ENCODE assay signal across 15 mouse cellular contexts in the genomic region with DNA sequence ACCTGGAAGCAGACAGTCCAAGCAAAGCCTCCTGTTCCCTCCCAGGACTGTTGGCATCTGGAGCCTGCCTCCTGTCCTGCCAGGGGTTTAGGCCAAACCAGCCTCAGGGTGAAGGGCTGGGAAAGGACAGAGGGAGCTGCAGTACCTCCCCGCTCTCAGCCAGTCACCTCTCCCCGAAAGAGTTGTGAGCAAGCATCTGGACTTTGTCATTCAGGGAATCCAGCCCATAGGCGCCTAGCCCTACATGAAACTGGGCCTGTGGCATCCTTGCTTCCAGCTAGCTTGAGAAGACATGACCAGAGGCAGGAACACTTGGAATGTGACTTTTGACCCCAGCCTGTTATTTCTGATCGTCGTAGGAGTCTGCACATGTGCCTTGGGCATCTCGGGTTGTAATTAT.
A peak's percentile ranks its signal among the peaks of the same experiment; 100 is the strongest.
DNase-seq lines count a peak whose midpoint lies in the region; ATAC-seq and TF ChIP-seq lines count a peak whose summit lies in the region.
"Had no signal": no experiment of that assay in that cellular context is flagged by ENCODE, and none has a peak within 500 bp of the region (broad histone marks: within the 10 kb centered on the region; RNA-seq: fewer than 3 reads in every experiment).

No protein-coding gene starts in this region.

- 38% methylated on average over 6 of the region's 6 CpGs for WGBS in liver, adult 2 months
- 56% methylated on average over 6 of the region's 6 CpGs for WGBS in liver, embryonic 11.5 days
- WGBS in embryonic facial prominence, embryonic 10.5 days: 34% methylated on average over 6 of the region's 6 CpGs
- 40% methylated on average over 6 of the region's 6 CpGs for WGBS in kidney, embryonic 15.5 days
- 42% methylated on average over 6 of the region's 6 CpGs for WGBS in stomach, embryonic 15.5 days

- no peak overlapping the region for H3K9ac ChIP-seq in liver, adult 2 months (ENCODE audit: low read depth, low read length)
- H3K9ac ChIP-seq in liver, embryonic 11.5 days (ENCODE audit: low read depth, low read length): no peak overlapping the region
- H3K9ac ChIP-seq in kidney, embryonic 15.5 days: no peak overlapping the region
- H3K9ac ChIP-seq in stomach, embryonic 15.5 days: no peak overlapping the region
- H3K9ac ChIP-seq: forebrain, postnatal 0 days; hindbrain, embryonic 14.5 days; lung, embryonic 15.5 days had no signal

- no peaks in the 10 kb centered on the region for H3K79me2 ChIP-seq in liver, adult 2 months (ENCODE audit: control insufficient read depth, insufficient read depth, low read length)

- no peaks in the 10 kb centered on the region for H3K9me3 ChIP-seq in liver, embryonic 11.5 days (ENCODE audit: control insufficient read depth, low read length)
- no peaks in the 10 kb centered on the region for H3K9me3 ChIP-seq in embryonic facial prominence, embryonic 10.5 days
- H3K9me3 ChIP-seq in kidney, embryonic 15.5 days (replicated peaks): no peaks in the 10 kb centered on the region
- no peaks in the 10 kb centered on the region for H3K9me3 ChIP-seq in stomach, embryonic 15.5 days
- H3K9me3 ChIP-seq: lung, embryonic 15.5 days had no signal

- no peak overlapping the region for H3K4me2 ChIP-seq in liver, embryonic 11.5 days
- no peak overlapping the region for H3K4me2 ChIP-seq in kidney, embryonic 15.5 days
- H3K4me2 ChIP-seq in stomach, embryonic 15.5 days: no peak overlapping the region
- H3K4me2 ChIP-seq: hindbrain, embryonic 14.5 days; lung, embryonic 15.5 days had no signal

- TF ChIP-seq POLR2A in liver, adult 2 months (IDR thresholded peaks at IDR 0.05; ENCODE audit: extremely low read depth, insufficient read depth, low read length): no peak

- H3K4me1 ChIP-seq in liver, adult 2 months (ENCODE audit: control insufficient read depth, insufficient read depth, low read length): peaks cover 9% of the 10 kb centered on the region; the same call in 1 of the 2 replicates
- no peaks in the 10 kb centered on the region for H3K4me1 ChIP-seq in liver, embryonic 11.5 days (replicated peaks; ENCODE audit: control insufficient read depth, insufficient read depth, low read length)
- peaks cover 40% of the 10 kb centered on the region for H3K4me1 ChIP-seq in embryonic facial prominence, embryonic 10.5 days
- H3K4me1 ChIP-seq in kidney, embryonic 15.5 days: peaks cover 12% of the 10 kb centered on the region
- H3K4me1 ChIP-seq in stomach, embryonic 15.5 days: peaks cover 8% of the 10 kb centered on the region
- H3K4me1 ChIP-seq: lung, embryonic 15.5 days had no signal

- peak overlapping the region; percentile 76 for H3K27ac ChIP-seq in liver, adult 2 months (replicated peaks; ENCODE audit: insufficient read depth, low read depth, low read length)
- H3K27ac ChIP-seq in liver, embryonic 11.5 days (ENCODE audit: low read depth, low read length): no peak overlapping the region
- H3K27ac ChIP-seq in embryonic facial prominence, embryonic 10.5 days (replicated peaks): peak overlapping the region; percentile 77
- peak overlapping the region; percentile 72 for H3K27ac ChIP-seq in kidney, embryonic 15.5 days
- H3K27ac ChIP-seq in stomach, embryonic 15.5 days: peak overlapping the region; percentile 57
- H3K27ac ChIP-seq: hindbrain, embryonic 14.5 days; lung, embryonic 15.5 days had no signal

- no peak for TF ChIP-seq CTCF in liver, adult 2 months (IDR thresholded peaks at IDR 0.05; ENCODE audit: low read depth, low read length)

- H3K27me3 ChIP-seq in liver, adult 2 months (ENCODE audit: control insufficient read depth, insufficient read depth, low read length): no peaks in the 10 kb centered on the region
- H3K27me3 ChIP-seq in liver, embryonic 11.5 days (replicated peaks; ENCODE audit: control insufficient read depth, insufficient read depth, low read length): no peaks in the 10 kb centered on the region
- no peaks in the 10 kb centered on the region for H3K27me3 ChIP-seq in embryonic facial prominence, embryonic 10.5 days (replicated peaks; ENCODE audit: low read depth, poor library complexity, severe bottlenecking)
- H3K27me3 ChIP-seq in kidney, embryonic 15.5 days: no peaks in the 10 kb centered on the region
- no peaks in the 10 kb centered on the region for H3K27me3 ChIP-seq in stomach, embryonic 15.5 days (replicated peaks)
- H3K27me3 ChIP-seq: lung, embryonic 15.5 days had no signal

- peak; percentile 94 for DNase-seq in liver, adult 2 months (ENCODE audit: extremely low read depth, low read depth, low spot score)
- DNase-seq in liver, embryonic 11.5 days (ENCODE audit: low spot score): no peak
- DNase-seq in embryonic facial prominence, embryonic 10.5 days (ENCODE audit: low spot score): peak; percentile 68
- DNase-seq in frontal cortex, postnatal 36 days (ENCODE audit: low spot score in 2 of 2): no peak
- DNase-seq: adrenal gland, postnatal 14 days; cerebellum, adult 9-10 months; forebrain, postnatal 0 days; retina, postnatal 1 day; thymus, postnatal 36 days had no signal

- no peak overlapping the region for H3K4me3 ChIP-seq in liver, adult 2 months (ENCODE audit: insufficient read depth, low read depth, low read length)
- H3K4me3 ChIP-seq in liver, embryonic 11.5 days (ENCODE audit: low read depth, low read length): no peak overlapping the region
- no peak overlapping the region for H3K4me3 ChIP-seq in embryonic facial prominence, embryonic 10.5 days
- H3K4me3 ChIP-seq in kidney, embryonic 15.5 days (replicated peaks): no peak overlapping the region
- no peak overlapping the region for H3K4me3 ChIP-seq in stomach, embryonic 15.5 days (replicated peaks)
- H3K4me3 ChIP-seq: lung, embryonic 15.5 days; myocyte had no signal

- ATAC-seq in liver, embryonic 11.5 days (replicated peaks; ENCODE audit: low FRiP score): no peak; the same call in 1 of the 2 replicates
- peak; percentile 63 for ATAC-seq in kidney, embryonic 15.5 days (replicated peaks; ENCODE audit: low FRiP score)
- ATAC-seq in stomach, embryonic 15.5 days (ENCODE audit: insufficient read depth, low FRiP score, low read depth): no peak
- ATAC-seq in megakaryocyte progenitor cell, adult 5-6 weeks (replicated peaks; ENCODE audit: poor library complexity): no peak
- ATAC-seq: forebrain, postnatal 0 days had no signal

- H3K36me3 ChIP-seq in liver, adult 2 months (ENCODE audit: control insufficient read depth, insufficient read depth, low read length): peaks cover 5% of the 10 kb centered on the region
- no peaks in the 10 kb centered on the region for H3K36me3 ChIP-seq in liver, embryonic 11.5 days (ENCODE audit: control insufficient read depth, insufficient read depth, low read length)
- no peaks in the 10 kb centered on the region for H3K36me3 ChIP-seq in embryonic facial prominence, embryonic 10.5 days (replicated peaks)
- H3K36me3 ChIP-seq in kidney, embryonic 15.5 days: no peaks in the 10 kb centered on the region
- H3K36me3 ChIP-seq in stomach, embryonic 15.5 days: no peaks in the 10 kb centered on the region
- H3K36me3 ChIP-seq: lung, embryonic 15.5 days had no signal

Comparison
In these comparisons a context has a peak if more than half of its experiments do, and no peak if none do; other contexts are left out.
1. DNase-seq: peak in liver, adult 2 months (single experiment) and embryonic facial prominence, embryonic 10.5 days (single experiment); none in liver, embryonic 11.5 days (single experiment) and frontal cortex, postnatal 36 days (0 of 2).